Mouse (Mus musculus) intestine, postnatal 0 days (tissue): ENCODE data around the gene Krtap31-1. TPM values are rescaled to one million over a fixed set of nuclear protein-coding genes. Genes with fewer than 3 reads are reported as not detected.
"Not testable (repeated sequence)": the region's sequence is repeated elsewhere in the genome, so short reads cannot be mapped to it uniquely, and the experiment has no call there.

Experiments
- ATAC-seq: fragments of 200-750 bp; cut with Nextera tagmentation; 2 replicates; pipeline ENCODE4 v1.8.0; 2017; ENCODE audit warnings: mild to moderate bottlenecking, moderate TSS enrichment, moderate library complexity
- H3K27ac ChIP-seq: fragments of 300-500 bp; sonication (generic); 2 replicates; pipeline ENCODE4 v1.5.1; 2014; ENCODE audit warnings: mild to moderate bottlenecking, low read depth, low read length, moderate library complexity
- H3K27me3 ChIP-seq: fragments of 300-500 bp; sonication (generic); replicated peaks from 2 replicates; pipeline ENCODE4 v1.6.1; 2014; ENCODE audit warnings: low read length, mixed read lengths; ENCODE audit not compliant: control insufficient read depth, insufficient read depth
- H3K36me3 ChIP-seq: fragments of 300-500 bp; sonication (generic); 2 replicates; pipeline ENCODE4 v1.6.1; 2014; ENCODE audit warnings: mild to moderate bottlenecking, moderate library complexity; ENCODE audit not compliant: control insufficient read depth, insufficient read depth
- H3K4me1 ChIP-seq: fragments of 300-500 bp; sonication (generic); replicated peaks from 2 replicates; pipeline ENCODE4 v1.6.1; 2014; ENCODE audit warnings: antibody characterized with exemption, low read length, mixed read lengths; ENCODE audit not compliant: control insufficient read depth, insufficient read depth
- H3K4me2 ChIP-seq: fragments of 300-500 bp; sonication (generic); replicated peaks from 2 replicates; pipeline ENCODE4 v1.6.1; 2014; ENCODE audit warnings: low read depth, mild to moderate bottlenecking, moderate library complexity
- H3K4me3 ChIP-seq: fragments of 300-500 bp; sonication (generic); 2 replicates; pipeline ENCODE4 v1.5.1; 2014; ENCODE audit warnings: low read depth, low read length
- H3K9ac ChIP-seq: fragments of 300-500 bp; sonication (generic); 2 replicates; pipeline ENCODE4 v1.6.1; 2014; ENCODE audit warnings: mild to moderate bottlenecking, low read depth, low read length
- H3K9me3 ChIP-seq: fragments of 300-500 bp; sonication (generic); 2 replicates; pipeline ENCODE4 v1.6.1; 2016; ENCODE audit warnings: mixed run types; ENCODE audit not compliant: control insufficient read depth
- CTCF ChIP-seq: sonication (generic); IDR thresholded peaks from 2 replicates; pipeline ENCODE4 v1.5.1; 2016; ENCODE audit warnings: low read depth, mild to moderate bottlenecking, control low read depth, antibody characterized with exemption, moderate library complexity
- WGBS: fragments of 180-500 bp; shearing (Covaris S2); extraction: QIAGEN DNeasy Blood & Tissue Kit; methylation state at CpG from one replicate; pipeline ENCODE4 v1.1.7; 2014; 5-methylcytosine and 5-hydroxymethylcytosine counted together
- polyA plus RNA-seq: library from polyadenylated mRNA; unstranded; fragments of >200 nt; fragmentation: Nextera tagmentation; extraction: Ambion mirVana; gene quantifications from 2 replicates; pipeline ENCODE4 v1.2.1, GENCODE M21; 2015

Krtap31-1 gene
- polyA plus RNA-seq = not detected in 2 replicates

DNA sequence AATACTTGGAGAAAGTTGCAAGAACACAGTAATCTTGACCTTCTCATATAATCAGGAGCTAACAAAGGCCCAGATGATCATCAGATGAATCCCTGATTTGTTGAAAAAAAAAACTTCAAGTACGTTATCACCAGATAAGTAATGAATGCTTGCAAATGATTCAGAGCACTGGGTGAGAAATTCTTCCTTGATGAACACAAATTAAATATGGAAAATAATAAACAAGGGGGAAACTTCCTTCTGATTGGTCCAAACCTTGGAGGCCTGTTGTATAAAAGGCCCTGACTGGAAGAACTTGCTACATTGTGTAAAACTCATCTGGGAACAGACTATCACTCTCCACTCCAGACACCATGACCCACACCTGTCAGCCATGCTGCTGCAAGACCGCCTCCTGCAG is at the start of gene Krtap31-1:
Krtap31-1 (plus strand) TSS at position 301 of the 400 bp plus-strand sequence.
- no peak for TF ChIP-seq CTCF
- ATAC-seq = no peak
- Histone ChIP-seq H3K4me3 (no peak within 1 kb of the TSS), H3K27me3 (no peaks in the 10 kb centered on the region), H3K27ac (no peak within 1 kb of the TSS), H3K36me3 (no peaks in the 10 kb centered on the region), H3K9me3 (no peaks in the 10 kb centered on the region), H3K4me2 (no peak within 1 kb of the TSS), H3K9ac (no peak within 1 kb of the TSS), H3K4me1 (no peaks in the 10 kb centered on the region)
- 72% methylated on average over 2 of the region's 2 CpGs for WGBS

GRCm38 (mm10) chr11:99858761-99859160 is 49.0 kb upstream of the Krtap31-1 start:
- Histone ChIP-seq H3K27ac (no peak overlapping the region), H3K36me3 (no peaks in the 10 kb centered on the region), H3K4me3 (no peak overlapping the region), H3K4me1 (no peaks in the 10 kb centered on the region), H3K9ac (no peak overlapping the region), H3K4me2 (no peak overlapping the region), H3K27me3 (no peaks in the 10 kb centered on the region), H3K9me3 (no peaks in the 10 kb centered on the region)
- WGBS = 61% methylated on average over 2 of the region's 2 CpGs
- no peak for ATAC-seq
- TF ChIP-seq CTCF = no peak

GRCm38 (mm10) chr11:99864176-99864575 is 43.5 kb upstream of the Krtap31-1 start, which contains the start of gene Gm11559:
Gene Gm11559, plus strand, starts transcription at chr11:99864476.
- not testable (repeated sequence) for H3K36me3 ChIP-seq, H3K27ac ChIP-seq, H3K4me3 ChIP-seq, H3K27me3 ChIP-seq, H3K4me2 ChIP-seq, ATAC-seq, H3K4me1 ChIP-seq, H3K9ac ChIP-seq, H3K9me3 ChIP-seq
- WGBS = 59% methylated on average over 1 of the region's 1 CpGs

DNA sequence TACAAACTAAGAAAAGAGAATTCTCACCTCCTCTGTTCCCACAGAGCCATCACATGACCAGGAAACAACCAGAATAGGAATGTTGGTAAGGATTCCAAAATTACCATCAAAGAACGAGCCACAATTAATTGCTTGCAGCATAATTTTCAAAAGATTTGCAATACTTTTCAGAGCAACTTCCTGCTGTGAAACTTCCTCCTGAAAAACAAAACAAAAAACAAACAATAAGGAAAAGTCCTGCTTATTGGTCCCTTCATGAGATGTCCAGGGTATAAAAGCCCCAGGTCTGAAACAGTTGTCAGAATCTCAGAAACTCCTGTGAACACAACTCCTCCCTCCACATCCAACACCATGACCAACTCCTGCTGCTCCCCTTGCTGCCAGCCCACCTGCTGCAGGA is 34.6 kb upstream of the Krtap31-1 start, which contains the start of gene Krtap9-1:
Krtap9-1 (plus strand) TSS at position 301 of the 400 bp plus-strand sequence.
- H3K4me1 ChIP-seq, H3K9ac ChIP-seq, H3K27ac ChIP-seq, H3K4me3 ChIP-seq, H3K4me2 ChIP-seq, H3K27me3 ChIP-seq, ATAC-seq, H3K9me3 ChIP-seq, H3K36me3 ChIP-seq: not testable (repeated sequence)
- WGBS = 80% methylated on average over 1 of the region's 1 CpGs

DNA sequence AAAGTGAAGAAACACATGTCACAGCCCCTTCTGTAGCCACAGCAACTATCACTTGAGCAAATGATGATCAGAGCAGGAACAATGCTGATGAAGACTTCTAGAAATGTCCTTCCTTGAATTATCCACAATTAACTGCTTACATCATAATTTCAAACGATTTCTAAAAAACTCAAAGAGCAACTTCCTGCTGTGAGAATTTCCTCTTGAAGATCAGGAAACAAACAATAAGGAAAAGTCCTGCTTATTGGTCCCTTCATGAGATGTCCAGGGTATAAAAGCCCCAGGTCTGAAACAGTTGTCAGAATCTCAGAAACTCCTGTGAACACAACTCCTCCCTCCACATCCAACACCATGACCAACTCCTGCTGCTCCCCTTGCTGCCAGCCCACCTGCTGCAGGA is 28.8 kb upstream of the Krtap31-1 start, which contains the start of gene Gm11567:
Gm11567 (plus strand) TSS at position 301 of the 400 bp plus-strand sequence.
- not testable (repeated sequence) for ATAC-seq, H3K36me3 ChIP-seq, H3K27me3 ChIP-seq, H3K4me1 ChIP-seq, H3K9me3 ChIP-seq, H3K9ac ChIP-seq, H3K4me2 ChIP-seq, H3K27ac ChIP-seq, H3K4me3 ChIP-seq
- 43% methylated on average over 1 of the region's 1 CpGs for WGBS

DNA sequence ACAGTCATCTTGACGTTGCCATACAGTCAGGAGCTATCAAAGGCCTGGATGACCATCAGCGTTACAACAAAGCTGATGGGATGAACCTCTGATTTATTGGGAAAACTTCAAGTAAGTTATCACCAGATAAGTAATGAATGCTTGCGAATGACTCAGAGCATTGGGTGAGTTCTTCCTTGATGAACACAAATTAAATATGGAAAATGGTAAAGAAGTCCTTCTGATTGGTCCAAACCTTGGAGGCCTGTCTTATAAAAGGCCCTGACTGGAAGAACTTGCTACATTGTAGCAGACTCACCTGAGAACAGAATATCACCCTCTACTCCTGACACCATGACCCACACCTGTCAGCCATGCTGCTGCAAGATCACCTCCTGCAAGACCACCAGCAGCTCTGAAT is 6.7 kb downstream of the Krtap31-1 start, which contains the start of gene Gm11565:
Gm11565 (plus strand) TSS at position 301 of the 400 bp plus-strand sequence.
- ATAC-seq = no peak
- no peaks in the 10 kb centered on the region for H3K9me3 ChIP-seq
- H3K4me1 ChIP-seq = no peaks in the 10 kb centered on the region
- H3K4me2 ChIP-seq = no peak within 1 kb of the TSS
- no peak within 1 kb of the TSS for H3K27ac ChIP-seq
- WGBS = 88% methylated on average over 3 of the region's 3 CpGs
- TF ChIP-seq CTCF = no peak
- no peak within 1 kb of the TSS for H3K9ac ChIP-seq
- H3K27me3 ChIP-seq = no peaks in the 10 kb centered on the region
- H3K4me3 ChIP-seq = no peak within 1 kb of the TSS
- no peaks in the 10 kb centered on the region for H3K36me3 ChIP-seq

DNA sequence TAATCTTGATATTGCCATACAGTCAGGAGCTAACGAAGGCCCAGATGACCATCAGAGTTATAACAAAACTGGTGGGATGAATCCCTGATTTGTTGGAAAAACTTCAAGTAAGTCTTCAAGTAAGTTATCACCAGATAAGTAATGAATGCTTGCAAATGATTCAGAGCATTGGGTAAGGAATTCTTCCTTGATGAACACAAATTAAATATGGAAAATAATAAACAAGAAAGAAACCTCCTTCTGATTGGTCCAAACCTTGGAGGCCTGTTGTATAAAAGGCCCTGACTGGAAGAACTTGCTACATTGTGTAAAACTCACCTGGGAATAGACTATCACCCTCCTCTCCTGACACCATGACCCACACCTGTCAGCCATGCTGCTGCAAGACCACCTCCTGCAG is 28.3 kb downstream of the Krtap31-1 start, which contains the start of gene Krtap31-2:
Krtap31-2 (plus strand) TSS at position 301 of the 400 bp plus-strand sequence.
- whole genome bisulfite sequencing = 87% methylated on average over 1 of the region's 1 CpGs
- no peaks in the 10 kb centered on the region for H3K4me1 ChIP-seq
- H3K9me3 ChIP-seq = no peaks in the 10 kb centered on the region
- no peak within 1 kb of the TSS for H3K27ac ChIP-seq
- no peaks in the 10 kb centered on the region for H3K36me3 ChIP-seq
- H3K4me3 ChIP-seq = no peak within 1 kb of the TSS
- H3K9ac ChIP-seq = no peak within 1 kb of the TSS
- no peaks in the 10 kb centered on the region for H3K27me3 ChIP-seq
- ATAC-seq = no peak
- no peak for TF ChIP-seq CTCF
- H3K4me2 ChIP-seq = no peak within 1 kb of the TSS
